Mouse (Mus musculus) frontal cortex, postnatal 25 days (tissue): ENCODE measurements around the gene Ak8.

Experiments used
- DNase-seq, 2 experiments: peaks; one replicate each; pipeline ENCODE4 v3.0.0; 2022; ENCODE audit warnings: low spot score in 2 of 2

Gene Ak8

GRCm38 (mm10) chr2:28699361-28700335 lies at the start of gene Ak8, which contains the start of gene Spaca9:
Gene Ak8 (plus strand): TSS chr2:28700164.
Gene Spaca9 (minus strand): TSS chr2:28699727.
- peak; percentile 69 to 72 for DNase-seq

GRCm38 (mm10) chr2:28650526-28650925 lies 49.4 kb upstream of the Ak8 start:
- no peak for DNase-seq

GRCm38 (mm10) chr2:28653351-28653750 lies 46.6 kb upstream of the Ak8 start:
- no peak for DNase-seq

- DNase-seq, result no peak
Observed at GRCm38 (mm10) chr2:28654295-28654694, 45.7 kb upstream of the Ak8 start.

GRCm38 (mm10) chr2:28656216-28656615 lies 43.7 kb upstream of the Ak8 start:
- DNase-seq, result no peak

- no peak for DNase-seq
Observed at GRCm38 (mm10) chr2:28662891-28663290, 37.1 kb upstream of the Ak8 start.

GRCm38 (mm10) chr2:28665818-28666217 lies 34.1 kb upstream of the Ak8 start:
- no peak for DNase-seq

- DNase-seq, result no peak
Observed at GRCm38 (mm10) chr2:28671438-28671837, 28.5 kb upstream of the Ak8 start.

- no peak for DNase-seq
Observed at GRCm38 (mm10) chr2:28676005-28676404, 24.0 kb upstream of the Ak8 start.

- peak in 1 of 2 experiments; percentile 29 for DNase-seq
Observed at GRCm38 (mm10) chr2:28680710-28681109, 19.3 kb upstream of the Ak8 start.

- peak in 1 of 2 experiments; percentile 26 for DNase-seq
Observed at GRCm38 (mm10) chr2:28681718-28682117, 18.2 kb upstream of the Ak8 start.

- no peak for DNase-seq
Observed at GRCm38 (mm10) chr2:28685895-28686294, 14.1 kb upstream of the Ak8 start.

GRCm38 (mm10) chr2:28688431-28688830 lies 11.5 kb upstream of the Ak8 start:
- DNase-seq, result no peak

GRCm38 (mm10) chr2:28692692-28693091 lies 7.3 kb upstream of the Ak8 start:
- no peak for DNase-seq

GRCm38 (mm10) chr2:28698566-28698965 lies 1.4 kb upstream of the Ak8 start:
- no peak for DNase-seq

- DNase-seq, result no peak
Observed at GRCm38 (mm10) chr2:28701646-28702262, 1.8 kb downstream of the Ak8 start.

- no peak for DNase-seq
Observed at GRCm38 (mm10) chr2:28706106-28706636, 6.2 kb downstream of the Ak8 start.

- no peak for DNase-seq
Observed at GRCm38 (mm10) chr2:28706787-28707186, 6.8 kb downstream of the Ak8 start.

- DNase-seq, result no peak
Observed at GRCm38 (mm10) chr2:28713036-28713435, 13.1 kb downstream of the Ak8 start.

GRCm38 (mm10) chr2:28722419-28722818 lies 22.5 kb downstream of the Ak8 start:
- DNase-seq, result no peak

GRCm38 (mm10) chr2:28723912-28724311 lies 23.9 kb downstream of the Ak8 start:
- DNase-seq, result no peak

GRCm38 (mm10) chr2:28727786-28728404 lies 27.9 kb downstream of the Ak8 start:
- DNase-seq, result no peak
